Mouse (Mus musculus): ENCODE results near the gene Cdc42ep2.

DNA sequence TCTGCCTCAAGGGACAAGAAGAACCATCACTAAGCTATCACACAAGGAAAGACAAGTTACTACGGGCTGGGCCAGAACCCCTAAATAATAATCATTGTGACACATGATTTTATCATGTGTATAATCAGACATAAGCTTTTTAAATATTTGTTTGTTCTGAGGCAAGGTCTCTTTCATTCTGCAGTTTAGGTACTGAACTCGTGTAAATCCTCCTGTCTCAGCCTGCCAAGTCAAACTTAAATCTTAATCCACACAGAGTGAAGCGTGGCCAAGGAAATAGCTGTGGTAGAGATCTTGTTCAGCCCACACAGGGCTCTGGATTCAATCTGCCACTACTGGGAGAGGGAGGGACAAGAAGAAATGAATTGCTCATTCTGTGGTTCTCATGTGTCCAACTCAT is 17.3 kb downstream of the Cdc42ep2 start:
- TF ChIP-seq POLR2A (IDR thresholded peaks at IDR 0.05; ENCODE audit: borderline replicate concordance, low read depth, low read length) (no peak), CTCF (IDR thresholded peaks at IDR 0.05; ENCODE audit: low read depth, low read length) (no peak)

All from bone marrow macrophage, adult 2 months (primary cell).